Mouse (Mus musculus) cerebellum, adult 18-20 months (tissue): ENCODE data around the gene Sec31b.

ENCODE experiments used
- DNase-seq, 2 experiments: peaks; one replicate each; pipeline ENCODE4 v3.0.0; 2021

Sec31b gene

GRCm38 (mm10) chr19:44525551-44526205 lies 20.0 kb downstream of the Sec31b start:
- DNase-seq = no peak

DNA sequence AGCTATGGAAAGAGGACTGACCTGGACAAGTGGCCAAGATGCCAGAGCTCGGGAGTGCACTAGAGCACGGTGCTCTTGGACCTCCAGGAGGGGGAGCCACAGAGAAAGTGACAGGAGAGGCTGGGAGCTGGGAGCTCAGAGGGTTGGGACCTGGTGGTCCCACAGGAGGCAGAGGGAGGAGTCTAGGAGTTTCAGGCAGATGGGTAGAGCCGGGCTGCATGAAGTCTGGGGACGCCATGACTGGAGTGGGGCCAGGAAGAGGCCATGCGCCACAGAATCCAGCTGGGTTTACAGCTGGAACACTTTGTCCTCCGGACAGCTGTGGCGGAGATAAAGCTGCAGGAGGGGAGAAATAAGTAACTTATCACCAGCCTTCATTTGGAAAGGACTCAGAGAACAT lies 26.5 kb downstream of the Sec31b start:
- DNase-seq = no peak

DNA sequence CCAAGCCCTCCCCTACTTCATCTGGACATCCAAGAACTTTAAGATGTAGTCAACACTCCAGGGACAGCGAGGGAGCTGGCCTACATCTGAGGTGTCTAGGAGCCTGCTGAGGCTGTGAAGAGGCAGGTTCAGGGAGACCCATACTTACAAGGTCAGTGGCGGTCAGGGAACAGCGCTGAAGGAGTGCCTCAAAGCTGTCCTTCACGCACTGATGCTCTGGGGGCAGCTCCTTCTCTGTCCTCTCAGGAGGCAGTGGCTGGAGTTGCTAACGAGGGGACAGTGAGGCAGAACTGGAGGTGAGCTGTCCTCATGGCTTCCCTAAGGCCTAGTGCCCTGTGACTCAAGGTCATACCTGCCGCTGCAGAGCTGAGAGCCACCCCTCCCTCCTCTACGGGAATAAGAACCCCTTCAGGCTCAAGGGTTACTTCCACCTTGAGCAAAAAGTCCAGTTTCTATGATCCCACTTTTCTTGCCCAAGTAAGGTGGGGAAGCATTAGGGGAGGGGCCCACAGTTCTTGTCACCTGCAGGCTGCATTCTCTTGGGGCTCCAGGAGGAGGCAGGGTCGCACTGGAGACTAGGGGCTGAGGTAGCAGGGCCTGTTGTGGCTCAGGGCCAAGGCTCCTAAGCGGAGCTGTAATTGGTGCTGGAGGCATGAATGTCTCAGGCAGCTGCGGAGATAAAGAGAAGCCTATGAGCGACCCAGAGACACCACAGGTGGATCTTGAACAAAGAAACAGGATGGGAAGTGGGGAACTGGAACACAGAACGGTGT lies 27.5 kb downstream of the Sec31b start:
- no peak for DNase-seq

DNA sequence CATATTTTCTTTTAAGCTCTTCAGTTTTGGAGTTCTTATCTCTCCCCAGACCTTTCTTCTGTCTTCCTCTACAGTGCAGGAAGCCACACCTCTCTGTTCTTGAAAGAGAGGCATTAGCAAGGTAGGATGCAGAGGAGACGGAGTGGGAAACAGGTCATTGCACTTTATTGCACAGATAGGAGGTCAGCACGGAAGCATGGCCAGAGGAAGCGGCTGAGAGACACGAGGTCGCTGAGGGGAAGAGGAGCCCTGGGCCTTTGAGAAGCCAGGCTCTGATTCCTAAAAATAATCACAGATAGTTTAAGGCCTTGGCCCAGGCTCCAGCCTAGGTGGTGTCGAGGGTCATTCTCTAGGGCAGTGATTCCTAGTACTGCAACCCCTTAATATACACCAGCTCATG lies 29.9 kb downstream of the Sec31b start:
- no peak for DNase-seq

DNA sequence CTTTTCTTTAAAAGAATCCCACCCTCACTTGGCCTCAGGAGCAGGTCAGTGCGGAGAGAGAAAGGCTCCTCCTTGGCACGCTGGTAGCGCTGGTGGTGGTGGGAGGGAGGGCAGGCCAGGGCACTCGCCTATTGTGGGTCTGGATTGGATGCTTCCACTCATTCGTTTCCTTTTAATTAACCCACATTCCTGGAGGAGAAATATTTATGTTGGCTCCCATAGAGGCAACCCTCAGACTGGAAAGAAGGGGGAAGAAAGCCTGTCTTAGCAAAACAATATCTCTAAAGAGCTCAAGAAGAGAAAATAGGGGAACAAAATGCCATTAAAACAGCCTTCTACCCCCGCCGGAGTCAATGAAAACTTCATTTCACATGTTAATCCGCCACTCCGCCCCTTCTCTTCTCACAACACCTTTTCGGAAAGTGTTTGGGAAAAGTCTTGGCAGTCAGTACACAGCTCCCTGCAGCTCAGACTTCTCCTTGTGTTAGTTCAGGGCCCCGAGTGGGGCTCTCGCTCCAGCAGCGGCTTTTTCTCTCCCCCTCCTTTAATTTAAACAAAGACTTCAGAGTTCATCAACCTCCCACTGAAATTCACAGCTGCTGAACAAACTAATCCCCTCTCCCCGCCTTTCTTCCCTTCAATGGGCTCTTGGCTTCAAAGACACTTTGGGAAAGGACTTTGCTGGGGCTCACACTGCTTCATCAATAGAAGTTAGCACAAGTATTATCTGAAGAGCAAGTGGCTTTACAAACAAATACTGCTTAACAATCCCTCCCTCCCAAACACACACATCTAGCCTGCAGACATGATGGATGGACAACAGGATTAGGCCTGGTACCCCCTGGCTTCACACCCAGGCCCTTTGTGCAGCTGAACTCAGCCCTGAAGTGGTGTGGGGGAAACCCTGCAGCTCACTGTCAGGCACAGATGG lies 30.9 kb downstream of the Sec31b start:
- DNase-seq = no peak

DNA sequence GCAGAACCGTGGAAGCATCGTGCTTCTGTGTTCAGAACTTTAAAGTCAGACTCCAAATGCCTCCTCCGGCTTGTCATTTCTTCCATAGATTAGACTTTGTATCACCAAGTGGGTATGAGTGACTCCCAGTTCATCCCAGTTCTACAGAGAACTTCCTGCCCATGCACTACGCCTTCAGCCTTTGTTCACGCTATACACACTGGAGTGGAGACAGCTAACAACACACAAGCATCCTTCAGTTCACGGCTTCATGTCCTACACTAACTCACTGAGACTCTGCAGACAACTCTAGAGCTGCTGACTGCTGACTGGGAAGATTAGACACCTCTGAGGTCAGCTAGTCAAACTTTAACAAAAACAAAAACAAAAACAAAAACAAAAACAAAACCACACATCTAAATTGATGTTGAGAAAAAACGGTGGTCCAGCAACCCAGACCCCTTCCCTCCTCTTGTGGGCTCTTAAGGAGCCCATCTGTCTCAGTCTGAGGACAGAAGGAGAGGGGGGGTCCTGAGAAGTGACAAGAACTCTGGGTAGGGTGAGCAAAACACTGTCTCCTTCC lies 31.7 kb downstream of the Sec31b start:
- no peak for DNase-seq

DNA sequence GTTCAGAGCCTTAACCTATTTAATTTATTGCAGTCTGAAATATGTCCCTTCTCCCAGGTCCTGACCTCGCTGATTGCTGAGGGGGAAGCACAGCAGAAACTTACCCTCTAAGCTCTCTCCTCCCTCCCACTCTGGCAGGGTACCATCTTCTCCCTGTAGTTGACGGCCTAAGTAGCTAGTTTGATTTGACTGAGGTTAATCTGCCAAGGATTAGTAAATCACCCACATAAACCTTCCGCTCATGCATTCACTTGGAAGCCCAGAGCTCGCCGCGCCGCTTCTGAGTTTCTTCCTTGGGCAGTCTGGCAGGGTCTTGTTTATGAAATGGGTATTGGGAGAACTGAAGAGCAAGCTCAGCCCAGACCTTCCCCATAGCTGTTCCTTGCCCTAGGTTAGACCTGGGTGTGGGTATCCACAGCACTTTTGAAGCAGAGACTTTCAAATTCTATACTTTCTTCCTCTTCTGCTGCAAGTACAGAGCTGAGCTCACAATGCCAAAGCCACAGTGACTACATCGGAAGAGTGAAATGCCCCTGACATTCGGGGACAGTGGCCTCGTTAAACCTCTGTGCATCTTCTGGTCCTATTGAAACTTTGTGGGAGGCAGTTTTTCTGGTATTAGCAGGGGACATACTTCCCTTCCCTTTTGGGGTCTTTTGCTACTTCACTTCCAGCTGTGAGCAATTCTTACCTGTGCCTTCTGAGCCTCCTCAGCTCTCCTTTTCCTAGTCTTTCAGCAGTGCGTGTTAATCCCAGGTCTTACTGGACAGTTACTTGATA lies 32.4 kb downstream of the Sec31b start:
- DNase-seq = no peak

DNA sequence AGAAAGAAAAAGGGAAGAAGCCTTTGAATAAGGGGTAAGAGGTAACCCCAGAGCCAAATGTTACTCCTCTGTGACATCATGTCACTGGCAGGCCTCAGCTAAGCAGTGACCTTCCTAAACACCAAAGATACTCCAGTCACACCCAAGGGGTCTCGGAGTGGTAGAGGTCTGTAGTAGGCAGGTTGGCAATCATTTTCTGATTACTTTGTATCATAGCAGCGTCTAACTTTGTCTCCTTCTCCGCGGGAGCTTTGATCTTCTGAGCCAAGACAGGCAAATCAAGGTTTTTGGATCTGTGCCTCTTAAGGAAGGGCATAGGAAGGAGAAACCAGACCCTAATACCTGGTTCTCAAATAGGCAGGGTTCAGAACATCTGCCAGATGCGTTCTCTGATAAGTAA lies 33.1 kb downstream of the Sec31b start:
- no peak for DNase-seq

DNA sequence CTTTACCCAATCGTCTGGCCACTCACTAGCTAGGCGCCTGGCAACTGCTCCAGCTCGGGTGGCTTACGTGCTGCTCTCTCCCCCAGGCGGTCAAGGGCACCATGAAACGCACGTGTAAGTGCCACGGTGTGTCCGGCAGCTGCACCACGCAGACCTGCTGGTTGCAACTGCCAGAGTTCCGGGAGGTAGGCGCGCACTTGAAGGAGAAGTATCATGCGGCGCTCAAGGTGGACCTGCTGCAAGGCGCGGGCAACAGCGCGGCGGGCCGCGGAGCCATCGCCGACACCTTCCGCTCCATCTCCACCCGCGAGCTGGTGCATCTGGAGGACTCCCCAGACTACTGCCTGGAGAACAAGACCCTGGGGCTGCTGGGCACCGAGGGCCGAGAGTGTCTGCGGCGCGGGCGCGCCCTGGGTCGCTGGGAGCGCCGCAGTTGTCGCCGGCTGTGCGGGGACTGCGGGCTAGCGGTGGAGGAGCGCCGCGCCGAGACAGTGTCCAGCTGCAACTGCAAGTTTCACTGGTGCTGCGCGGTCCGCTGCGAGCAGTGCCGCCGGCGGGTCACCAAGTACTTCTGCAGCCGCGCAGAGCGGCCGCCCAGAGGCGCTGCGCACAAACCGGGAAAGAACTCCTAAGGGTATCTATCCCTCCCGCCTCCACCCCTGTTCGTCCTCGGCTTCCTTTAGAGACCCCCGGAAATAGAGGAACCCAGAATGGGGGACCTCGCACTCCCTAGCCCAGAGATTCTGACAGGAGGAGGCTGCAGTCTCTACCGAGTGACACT lies 34.0 kb downstream of the Sec31b start:
- DNase-seq = peak in 1 of 2 experiments; percentile 4

DNA sequence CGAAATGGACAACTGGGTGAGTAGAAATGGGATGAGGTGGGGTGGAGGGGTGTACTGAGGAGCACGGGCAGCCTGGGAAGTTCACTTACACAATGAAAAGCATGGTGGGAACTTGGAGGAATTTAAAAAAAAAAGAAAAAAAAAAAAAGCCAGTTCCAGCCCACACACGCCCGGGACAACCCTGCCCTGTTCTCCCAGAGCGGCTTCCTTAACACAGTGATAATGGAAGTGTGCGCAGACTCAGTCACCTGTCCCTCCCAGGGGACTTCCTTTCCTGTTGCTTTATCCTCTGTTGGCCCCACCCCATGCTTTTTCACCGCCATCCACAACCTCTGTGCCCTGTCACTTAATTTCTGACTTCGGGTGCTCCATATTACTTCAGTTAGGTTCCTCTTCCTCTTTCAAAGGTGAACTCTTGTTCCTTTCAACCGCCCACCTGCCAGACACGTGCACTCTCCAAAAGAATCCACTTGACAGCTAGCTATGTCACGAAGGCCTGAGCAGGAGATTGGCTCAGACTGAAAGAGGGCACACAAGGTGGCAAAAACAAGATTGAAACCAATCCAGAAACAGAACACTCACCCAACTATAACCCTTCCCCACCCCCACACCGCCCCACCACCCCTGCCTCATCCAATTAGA lies 35.0 kb downstream of the Sec31b start:
- DNase-seq = no peak

DNA sequence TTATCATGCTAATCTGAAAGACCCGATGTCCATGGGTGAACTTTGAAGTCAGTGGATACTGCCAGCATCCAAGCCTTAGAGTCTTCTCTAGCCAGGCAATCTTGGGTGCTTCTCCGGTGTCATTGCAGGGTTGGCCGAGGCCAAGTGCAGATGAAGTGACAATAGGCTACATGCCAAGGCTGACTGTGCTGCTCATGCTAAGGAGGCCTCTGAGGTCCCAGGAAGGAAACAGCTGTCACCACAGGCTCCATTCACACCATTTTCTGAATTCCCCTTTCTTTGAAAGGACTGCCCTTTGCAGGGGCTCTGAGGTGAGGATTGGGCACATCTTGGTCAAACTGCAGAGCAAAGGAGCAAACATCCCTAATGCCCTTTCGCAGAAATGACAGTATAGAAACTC lies 42.9 kb downstream of the Sec31b start:
- no peak for DNase-seq

- no peak for DNase-seq
These were observed 43.7 kb downstream of the Sec31b start for GRCm38 (mm10) chr19:44501925-44502324.

DNA sequence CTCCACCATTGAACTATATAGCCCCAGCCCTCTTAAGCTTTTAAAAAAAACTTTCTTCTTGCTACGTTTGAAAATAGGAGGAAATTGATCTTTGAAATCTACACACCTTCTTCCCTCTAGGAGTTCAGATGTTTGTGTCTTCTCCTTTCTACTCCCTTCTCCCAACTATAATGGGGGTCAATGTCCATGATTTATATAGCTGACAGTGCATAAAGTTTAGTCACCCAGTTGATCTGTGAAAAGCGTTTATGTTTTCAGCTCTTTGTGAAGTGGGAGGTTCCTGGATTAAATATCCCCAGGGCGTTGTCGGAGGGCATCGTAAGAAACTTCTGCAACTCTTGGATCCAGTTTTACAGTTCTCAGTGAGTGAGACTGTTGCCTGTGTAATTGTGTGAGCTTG lies 45.4 kb downstream of the Sec31b start:
- no peak for DNase-seq

GRCm38 (mm10) chr19:44498936-44499335 lies 46.7 kb downstream of the Sec31b start:
- DNase-seq = no peak

DNA sequence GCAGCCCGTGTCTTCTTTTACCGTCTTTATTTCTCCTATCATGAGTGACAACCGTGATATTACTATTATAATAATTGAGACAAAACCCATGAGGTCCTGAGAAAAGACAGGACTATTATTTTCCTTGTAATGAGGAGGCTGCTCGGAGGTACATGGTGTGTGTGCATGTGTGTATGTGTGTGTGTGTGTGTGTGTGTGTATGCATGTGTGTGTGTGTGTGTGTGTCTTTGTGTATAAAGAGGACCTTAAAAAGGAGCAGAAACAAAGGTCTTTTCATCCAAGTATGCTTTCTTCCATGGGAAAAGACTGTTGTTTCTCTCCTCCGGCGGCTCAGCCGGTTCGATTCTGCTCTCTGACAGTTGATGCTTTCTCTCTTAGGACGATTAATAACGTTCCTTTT lies 48.7 kb downstream of the Sec31b start:
- no peak for DNase-seq

- DNase-seq = no peak
These were observed 49.2 kb downstream of the Sec31b start for GRCm38 (mm10) chr19:44496511-44496910.

DNA sequence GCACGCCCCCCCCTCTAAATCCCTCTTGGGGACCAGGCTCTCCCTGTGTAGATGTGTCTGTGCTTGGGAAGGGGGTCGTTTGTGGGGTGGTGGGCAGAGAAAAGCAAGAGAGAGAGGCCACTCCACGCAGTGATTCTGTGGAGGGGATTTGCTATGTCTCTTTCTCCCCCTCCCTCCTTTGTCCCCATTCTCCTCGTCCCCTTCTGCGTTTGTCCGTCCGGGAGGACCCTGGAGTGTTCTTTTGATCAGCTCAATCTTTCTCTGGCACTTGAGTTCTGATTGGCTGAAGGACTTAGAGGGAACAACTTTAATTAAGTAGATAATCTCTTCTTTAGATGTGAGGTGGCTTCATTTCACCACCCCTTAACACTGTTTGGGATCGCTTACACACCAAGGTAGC lies 52.5 kb downstream of the Sec31b start, which contains the start of gene Wnt8b:
TSS of gene Wnt8b (plus strand) at position 345 of the 400 bp plus-strand sequence.
- no peak for DNase-seq

DNA sequence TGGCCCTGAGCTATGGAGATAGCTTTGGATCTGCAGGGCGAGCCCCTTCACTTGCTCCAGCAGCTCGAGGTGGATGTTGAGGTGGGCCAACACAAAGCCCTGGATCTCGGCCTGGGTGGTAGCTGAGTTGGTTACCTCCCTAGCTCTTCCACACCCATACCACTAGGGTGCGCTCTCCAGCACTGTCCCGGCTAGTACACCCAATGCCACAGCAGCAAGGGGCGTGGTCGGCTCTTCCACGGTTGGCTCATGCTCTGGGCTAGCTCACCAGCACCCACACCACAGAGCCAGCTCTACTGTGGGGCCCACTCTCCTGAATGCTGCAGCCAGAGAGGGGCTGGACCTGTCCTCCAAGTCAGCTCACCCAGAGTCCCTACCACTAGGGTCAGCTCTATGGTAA lies 58.4 kb downstream of the Sec31b start:
- peak in 1 of 2 experiments; percentile 3 for DNase-seq

- no peak for DNase-seq
These were observed 69.1 kb downstream of the Sec31b start for GRCm38 (mm10) chr19:44476541-44476940.

DNA sequence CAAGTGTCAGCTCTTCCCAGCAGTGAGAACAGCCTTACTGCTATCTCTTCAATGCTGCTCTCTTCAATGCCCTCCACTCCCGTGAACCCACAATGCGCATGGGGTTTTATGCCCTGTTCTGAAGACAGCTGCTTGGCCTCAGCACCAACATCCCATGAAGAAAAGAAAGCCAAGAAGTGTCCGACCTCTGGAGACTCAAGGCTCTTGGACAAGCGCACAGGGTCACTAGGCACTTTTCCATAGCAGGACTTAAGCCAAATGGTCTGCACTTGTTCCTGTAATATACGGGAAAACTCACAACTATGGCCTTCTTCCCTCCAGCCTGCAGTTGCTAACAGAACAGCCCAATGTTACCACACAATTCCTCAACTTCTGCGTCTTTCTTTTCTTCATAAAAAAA lies 70.4 kb downstream of the Sec31b start:
- DNase-seq = no peak

DNA sequence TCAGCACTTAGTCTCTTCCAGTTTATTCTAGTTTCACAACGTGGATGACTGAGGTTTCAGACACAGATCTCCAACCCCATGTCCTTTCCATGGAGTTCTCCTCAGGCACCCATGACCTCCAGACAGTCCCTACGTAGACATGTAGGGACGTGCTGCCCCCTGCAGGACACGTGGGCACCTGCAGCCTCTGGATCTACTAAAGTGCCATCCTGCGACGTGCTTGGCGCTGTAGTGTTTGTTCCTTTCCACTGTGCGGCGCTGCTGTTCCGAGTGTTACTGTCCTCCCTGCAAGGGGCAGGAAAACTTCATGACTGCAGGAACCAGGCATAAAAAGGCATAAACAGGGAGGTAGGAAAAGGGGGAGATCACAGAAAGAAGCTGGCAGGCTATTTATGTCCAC lies 71.5 kb downstream of the Sec31b start:
- DNase-seq = peak; percentile 73 to 76
